Mouse (Mus musculus): ENCODE data around the gene Araf.

DNA sequence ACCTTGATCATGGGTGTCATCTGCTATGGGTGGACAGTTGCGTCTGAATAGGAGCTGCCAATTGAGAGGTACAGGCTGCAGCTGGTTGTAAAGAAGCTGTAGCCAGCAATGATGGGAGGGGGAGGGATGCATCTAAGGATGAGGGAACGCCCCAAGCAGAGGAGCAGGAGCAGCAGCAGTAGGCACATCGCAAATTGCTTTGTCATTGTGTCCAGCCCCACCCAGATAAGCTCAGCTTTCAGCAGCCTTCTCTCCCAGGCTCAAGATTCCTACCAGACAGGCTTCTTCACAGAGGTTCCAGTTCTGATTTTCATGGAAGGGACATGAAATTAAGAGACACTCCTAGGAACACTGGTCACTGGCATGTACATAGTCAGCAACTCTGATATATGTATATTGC lies 112.5 kb downstream of the Araf start:
- no peak for TF ChIP-seq CTCF (conservative IDR thresholded peaks at IDR 0.05; ENCODE audit: insufficient read depth, insufficient read length, low read depth, low read length)
- TF ChIP-seq POLR2A (IDR thresholded peaks at IDR 0.05; ENCODE audit: low read depth, low read length): no peak
